Mouse (Mus musculus) heart, embryonic 10.5 days (tissue): ENCODE results near the gene 1700019D03Rik. TPM values are rescaled to one million over a fixed set of nuclear protein-coding genes. Genes with fewer than 3 reads are reported as not detected.
"Not testable (repeated sequence)": the region's sequence is repeated elsewhere in the genome, so short reads cannot be mapped to it uniquely, and the experiment has no call there.

Experiments used
- DNase-seq: peaks from one replicate; pipeline ENCODE4 v3.0.0-alpha.2; 2017; ENCODE audit warnings: low spot score
- H3K27ac ChIP-seq: fragments of 300-500 bp; sonication (generic); 2 replicates; pipeline ENCODE4 v1.5.1; 2016; ENCODE audit warnings: mild to moderate bottlenecking
- H3K27me3 ChIP-seq: fragments of 300-500 bp; sonication (generic); 2 replicates; pipeline ENCODE4 v1.6.1; 2016; ENCODE audit warnings: mild to moderate bottlenecking; ENCODE audit not compliant: poor library complexity, insufficient read depth, severe bottlenecking
- H3K36me3 ChIP-seq: fragments of 300-500 bp; sonication (generic); 2 replicates; pipeline ENCODE4 v1.6.1; 2016; ENCODE audit warnings: mild to moderate bottlenecking, moderate library complexity
- H3K4me1 ChIP-seq: fragments of 300-500 bp; sonication (generic); 2 replicates; pipeline ENCODE4 v1.6.1; 2016; ENCODE audit warnings: mild to moderate bottlenecking
- H3K4me3 ChIP-seq: fragments of 300-500 bp; sonication (generic); 2 replicates; pipeline ENCODE4 v1.5.1; 2016; ENCODE audit warnings: mild to moderate bottlenecking, moderate library complexity
- H3K9me3 ChIP-seq: fragments of 300-500 bp; sonication (generic); 2 replicates; pipeline ENCODE4 v1.6.1; 2016; ENCODE audit warnings: mild to moderate bottlenecking, moderate library complexity
- WGBS: fragments of 180-500 bp; shearing (Covaris S2); methylation state at CpG from one replicate; pipeline ENCODE4 v1.1.7; 2016; 5-methylcytosine and 5-hydroxymethylcytosine counted together
- polyA plus RNA-seq: library from polyadenylated mRNA; unstranded; fragments of >200 nt; fragmentation: Nextera tagmentation; extraction: Ambion mirVana; gene quantifications from 2 replicates; pipeline ENCODE4 v1.2.1, GENCODE M21; 2016

Gene 1700019D03Rik
- polyA plus RNA-seq, 1 experiment from 2014 or later: 3.7 TPM

DNA sequence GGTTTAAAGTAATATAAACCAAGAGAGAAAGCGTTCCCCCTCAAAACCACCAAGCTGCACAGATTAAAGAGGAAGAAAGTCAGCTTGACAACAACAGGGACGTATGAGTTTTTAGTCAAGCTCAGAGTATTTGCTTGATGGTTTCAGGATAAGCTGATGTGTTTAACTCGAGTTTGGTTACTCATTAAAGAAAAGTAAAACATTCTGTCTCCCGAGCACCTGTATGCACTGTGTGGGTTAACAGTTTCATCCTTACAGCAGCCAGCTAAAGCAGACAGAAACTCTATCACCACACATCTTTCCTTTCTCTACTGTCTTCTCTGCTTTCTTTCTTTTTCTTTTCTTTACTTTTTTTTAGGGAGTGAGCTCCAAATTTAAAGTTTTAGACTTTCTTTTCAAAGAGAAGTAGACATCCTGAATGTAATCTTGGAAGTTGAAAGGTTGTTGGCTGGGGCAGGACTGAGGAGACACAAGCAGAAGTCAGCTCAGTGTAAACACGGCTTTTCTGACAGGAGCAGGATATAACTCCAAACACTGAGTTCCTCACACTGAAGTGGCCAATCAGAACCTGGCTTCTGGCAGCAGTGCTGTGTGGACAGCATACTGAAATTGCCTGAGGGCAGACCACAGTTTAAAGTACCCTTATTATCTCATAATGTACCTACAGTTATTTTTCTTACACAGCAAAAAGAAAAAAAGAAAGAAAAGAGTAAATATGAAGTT is 68.7 kb downstream of the 1700019D03Rik start:
- H3K9me3 ChIP-seq: no peaks in the 10 kb centered on the region
- no peak overlapping the region for H3K27ac ChIP-seq
- no peak overlapping the region for H3K4me3 ChIP-seq
- DNase-seq: no peak
- no peaks in the 10 kb centered on the region for H3K36me3 ChIP-seq
- H3K27me3 ChIP-seq: peaks cover 24% of the 10 kb centered on the region; the same call in 1 of the 2 replicates
- H3K4me1 ChIP-seq: peaks cover 14% of the 10 kb centered on the region
- 56% methylated on average over 5 of the region's 5 CpGs for WGBS

DNA sequence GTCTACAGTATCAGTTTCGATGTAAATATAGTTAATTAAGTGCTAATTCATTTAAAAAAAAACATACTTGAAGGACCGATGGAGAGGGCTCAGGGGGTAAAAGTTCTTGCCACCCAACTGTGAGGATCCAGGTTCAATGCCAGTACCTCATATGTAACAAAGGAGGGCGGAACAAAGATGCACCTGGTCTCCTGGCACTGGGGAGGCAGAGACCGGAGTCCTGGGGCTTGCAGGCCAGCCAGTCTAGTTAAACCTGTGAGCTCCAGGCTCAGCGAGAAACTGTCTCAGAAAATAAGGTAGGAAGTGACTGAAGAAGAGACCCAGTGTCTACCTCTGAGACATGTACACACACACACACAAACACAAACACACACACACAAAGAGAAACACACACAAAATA is 72.1 kb downstream of the 1700019D03Rik start:
- no peaks in the 10 kb centered on the region for H3K36me3 ChIP-seq

DNA sequence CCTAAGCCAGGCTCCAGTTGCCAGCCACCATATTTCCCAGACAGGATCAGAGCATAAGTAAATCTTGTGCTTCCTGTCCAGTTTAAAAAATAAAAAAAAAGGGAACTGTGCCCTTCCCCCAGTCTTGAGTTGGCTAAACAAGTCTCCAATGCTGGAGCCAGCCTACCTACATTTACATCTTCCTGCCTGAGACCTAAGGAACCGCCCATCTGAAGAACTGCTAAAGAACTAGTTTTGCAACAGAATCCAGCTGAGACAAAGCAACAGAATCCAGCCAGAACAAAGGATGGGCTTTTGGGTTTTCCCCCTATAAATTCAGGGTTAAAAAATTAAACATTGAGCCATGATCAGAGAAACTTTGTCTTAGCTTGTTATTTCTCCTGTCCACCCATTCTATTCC is 81.0 kb downstream of the 1700019D03Rik start:
- H3K4me1 ChIP-seq: no peaks in the 10 kb centered on the region
- H3K27me3 ChIP-seq: no peaks in the 10 kb centered on the region
- WGBS: 86% methylated on average over 1 of the region's 1 CpGs
- no peak overlapping the region for H3K27ac ChIP-seq
- H3K9me3 ChIP-seq: no peaks in the 10 kb centered on the region
- H3K4me3 ChIP-seq: no peak overlapping the region
- no peak for DNase-seq
- no peaks in the 10 kb centered on the region for H3K36me3 ChIP-seq

More for the DNA sequence above, 72.1 kb downstream of the 1700019D03Rik start:
- 81% methylated on average over 5 of the region's 5 CpGs for WGBS
- Histone ChIP-seq H3K4me3 (no peak overlapping the region), H3K9me3 (no peaks in the 10 kb centered on the region), H3K27ac (no peak overlapping the region), H3K27me3 (peaks cover 6% of the 10 kb centered on the region; the same call in 1 of the 2 replicates), H3K4me1 (peaks cover 11% of the 10 kb centered on the region)
- DNase-seq: no peak

DNA sequence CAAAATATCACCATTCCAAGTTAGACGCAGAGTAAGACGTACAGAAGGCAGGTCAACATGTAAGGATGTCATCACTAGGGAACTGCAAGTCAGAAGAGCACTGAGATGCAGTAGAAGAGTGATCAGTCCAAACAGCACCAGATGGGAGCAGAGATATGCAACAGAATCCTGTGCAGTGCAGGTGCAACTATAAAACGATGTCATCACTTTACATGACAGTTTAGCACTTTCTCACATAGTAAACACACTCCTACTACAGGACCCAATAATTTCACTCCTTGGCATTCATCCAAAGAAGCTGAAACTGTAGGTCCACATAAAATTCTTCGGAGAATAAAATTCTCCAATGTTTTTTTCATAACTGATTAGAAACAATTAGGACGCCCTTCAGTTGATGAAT is 85.5 kb downstream of the 1700019D03Rik start:
- no peak for DNase-seq
- no peaks in the 10 kb centered on the region for H3K4me1 ChIP-seq
- no peaks in the 10 kb centered on the region for H3K9me3 ChIP-seq
- H3K27ac ChIP-seq: no peak overlapping the region
- no peak overlapping the region for H3K4me3 ChIP-seq
- H3K36me3 ChIP-seq: no peaks in the 10 kb centered on the region
- H3K27me3 ChIP-seq: no peaks in the 10 kb centered on the region
- WGBS: 86% methylated on average over 5 of the region's 5 CpGs

DNA sequence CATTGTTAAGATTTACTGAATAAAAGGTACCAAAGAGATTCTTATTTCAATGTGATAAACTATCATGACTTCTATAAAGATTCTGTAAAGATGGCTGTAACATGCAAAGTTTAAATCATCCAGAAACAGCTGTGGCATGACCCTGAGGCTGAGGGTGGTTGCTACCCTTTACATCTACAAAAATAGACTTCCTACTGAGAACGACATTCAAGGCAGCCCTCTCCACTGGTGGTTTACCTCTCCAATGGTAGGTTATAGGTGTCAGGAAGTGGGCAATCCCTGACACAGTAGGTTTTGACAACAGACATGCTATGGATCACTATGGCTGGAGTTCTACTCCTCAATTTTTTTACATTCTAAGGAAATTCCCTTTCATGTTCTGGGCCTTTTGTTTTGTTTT is 95.5 kb downstream of the 1700019D03Rik start:
- WGBS: 64% methylated on average over 1 of the region's 1 CpGs
- not testable (repeated sequence) for DNase-seq, H3K4me3 ChIP-seq, H3K4me1 ChIP-seq, H3K9me3 ChIP-seq, H3K27ac ChIP-seq, H3K36me3 ChIP-seq, H3K27me3 ChIP-seq

DNA sequence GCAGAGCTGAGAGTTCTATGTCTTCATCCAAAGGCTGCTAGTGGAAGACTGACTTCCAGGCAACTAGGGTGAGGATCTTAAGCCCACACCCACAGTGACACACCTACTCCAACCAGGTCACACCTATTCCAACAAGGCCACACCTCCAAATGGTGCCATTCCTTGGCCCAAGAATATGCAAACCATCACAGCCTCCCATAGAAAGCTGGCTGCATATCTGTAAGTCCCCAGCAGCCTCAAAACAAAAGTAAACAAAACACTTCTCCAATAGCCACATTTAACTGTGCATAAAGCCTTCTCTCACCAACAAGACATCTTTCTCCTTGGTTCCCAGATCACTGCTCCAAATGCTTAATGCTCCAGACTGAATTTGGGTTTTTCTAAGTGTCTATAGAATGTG is 101.1 kb downstream of the 1700019D03Rik start:
- H3K4me1 ChIP-seq, H3K27me3 ChIP-seq, H3K4me3 ChIP-seq, H3K36me3 ChIP-seq, H3K27ac ChIP-seq, H3K9me3 ChIP-seq, DNase-seq: not testable (repeated sequence)

DNA sequence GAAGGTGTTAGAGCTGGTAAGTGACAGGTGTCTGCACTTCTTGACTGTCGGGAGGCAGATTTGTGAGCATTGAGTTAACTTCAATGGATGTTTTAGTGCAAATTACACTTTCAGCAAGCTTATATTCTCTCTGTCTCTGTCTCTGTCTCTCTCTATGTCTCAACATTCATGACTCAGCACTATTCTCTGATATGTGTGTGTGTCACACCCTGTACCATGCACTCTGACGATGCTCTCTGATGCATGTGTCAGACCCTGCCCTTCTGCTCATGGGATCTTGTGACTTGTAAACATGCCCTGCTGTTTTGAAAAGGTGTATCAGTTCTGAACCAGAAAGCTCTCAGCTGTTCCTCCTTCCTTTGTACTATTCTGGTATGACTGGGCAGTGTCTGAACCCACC is 103.3 kb downstream of the 1700019D03Rik start:
- no peaks in the 10 kb centered on the region for H3K27me3 ChIP-seq
- no peak for DNase-seq
- WGBS: 80% methylated on average over 2 of the region's 2 CpGs
- H3K9me3 ChIP-seq: no peaks in the 10 kb centered on the region
- H3K4me1 ChIP-seq: no peaks in the 10 kb centered on the region
- no peaks in the 10 kb centered on the region for H3K36me3 ChIP-seq
- H3K27ac ChIP-seq: no peak overlapping the region
- no peak overlapping the region for H3K4me3 ChIP-seq

DNA sequence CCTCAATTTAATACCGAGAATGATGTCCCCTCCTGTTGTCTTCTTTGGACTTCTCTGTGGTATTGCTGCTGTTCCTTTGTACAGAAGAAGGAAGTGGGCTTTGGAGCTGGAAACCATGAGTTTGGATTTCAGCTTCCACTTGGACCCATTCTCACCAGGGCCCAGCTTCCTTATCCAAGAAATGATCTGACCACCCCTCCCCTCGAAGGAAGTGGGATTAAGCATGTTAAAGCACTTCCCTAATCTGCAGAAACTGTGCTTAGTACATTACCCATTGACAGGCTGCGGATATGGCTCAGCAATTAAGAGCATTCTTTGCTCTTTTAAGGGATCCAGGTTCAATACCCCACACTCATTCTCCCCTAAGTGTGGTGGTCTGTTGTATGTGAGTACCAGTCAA is 110.2 kb downstream of the 1700019D03Rik start:
- Histone ChIP-seq H3K4me3 (no peak overlapping the region), H3K4me1 (no peaks in the 10 kb centered on the region), H3K27ac (no peak overlapping the region), H3K27me3 (no peaks in the 10 kb centered on the region), H3K9me3 (no peaks in the 10 kb centered on the region), H3K36me3 (no peaks in the 10 kb centered on the region)
- 89% methylated on average over 3 of the region's 3 CpGs for WGBS
- DNase-seq: no peak

DNA sequence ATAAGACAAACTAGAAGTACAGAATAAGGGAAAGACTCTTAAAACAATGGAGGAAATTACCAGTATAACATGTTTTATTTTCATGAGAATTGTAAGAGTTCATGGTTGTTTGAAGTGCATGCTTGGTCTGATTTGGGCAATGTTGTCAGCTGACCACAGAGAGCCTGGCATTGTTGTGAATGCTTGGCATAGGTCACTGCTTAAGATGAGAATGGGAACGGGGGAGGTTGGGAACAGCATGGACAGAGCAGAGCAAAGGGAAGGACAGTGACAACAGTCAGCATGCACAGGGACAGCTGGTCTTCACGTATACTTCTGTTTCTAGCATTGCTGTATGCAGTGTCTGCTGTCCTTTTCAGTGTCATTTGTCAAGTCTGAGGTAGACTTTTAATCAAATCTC is 135.8 kb downstream of the 1700019D03Rik start:
- peaks cover 11% of the 10 kb centered on the region; the same call in 1 of the 2 replicates for H3K36me3 ChIP-seq
- H3K27ac ChIP-seq: no peak overlapping the region
- H3K9me3 ChIP-seq: no peaks in the 10 kb centered on the region
- 79% methylated on average over 2 of the region's 2 CpGs for WGBS
- DNase-seq: no peak
- no peak overlapping the region for H3K4me3 ChIP-seq
- no peaks in the 10 kb centered on the region for H3K4me1 ChIP-seq
- no peaks in the 10 kb centered on the region for H3K27me3 ChIP-seq

Other genes starting within 250 kb of the 1700019D03Rik start
- 13.8 and 15.5 TPM in 2 replicates for gene Inpp1, start 202.5 kb downstream of the 1700019D03Rik start, polyA plus RNA-seq
- gene Hibch, start 175.2 kb downstream of the 1700019D03Rik start, polyA plus RNA-seq: 28.4 and 30.4 TPM in 2 replicates
- gene Mstn, start 41.5 kb upstream of the 1700019D03Rik start, polyA plus RNA-seq: 1.7 and 2.1 TPM in 2 replicates
- gene 1700019A02Rik, start 167.5 kb upstream of the 1700019D03Rik start, polyA plus RNA-seq: not detected in 2 replicates